Mouse (Mus musculus) ZHBTc4 (cell line): ENCODE results near the gene Prl3c1.
"Not testable (repeated sequence)": the region's sequence is repeated elsewhere in the genome, so short reads cannot be mapped to it uniquely, and the experiment has no call there.

ENCODE experiments used
- DNase-seq: peaks from one replicate; pipeline ENCODE4 v3.0.0-alpha.2; 2011; ENCODE audit warnings: low read depth, low spot score

The Prl3c1 gene

GRCm38 (mm10) chr13:27196359-27196758 lies at the start of gene Prl3c1:
Gene Prl3c1 (plus strand): TSS chr13:27196659.
- no peak for DNase-seq

- no peak for DNase-seq
Measured at GRCm38 (mm10) chr13:27148264-27148663, 48.2 kb upstream of the Prl3c1 start.

GRCm38 (mm10) chr13:27156490-27156889 lies 40.0 kb upstream of the Prl3c1 start, which contains the start of gene Prl3d3:
Gene Prl3d3 (plus strand): TSS chr13:27156790.
- DNase-seq, result not testable (repeated sequence)

GRCm38 (mm10) chr13:27241547-27241946 lies 45.1 kb downstream of the Prl3c1 start, which contains the start of gene Prl3b1:
Gene Prl3b1 (plus strand): TSS chr13:27241847.
- no peak for DNase-seq
